In the genomic region with DNA sequence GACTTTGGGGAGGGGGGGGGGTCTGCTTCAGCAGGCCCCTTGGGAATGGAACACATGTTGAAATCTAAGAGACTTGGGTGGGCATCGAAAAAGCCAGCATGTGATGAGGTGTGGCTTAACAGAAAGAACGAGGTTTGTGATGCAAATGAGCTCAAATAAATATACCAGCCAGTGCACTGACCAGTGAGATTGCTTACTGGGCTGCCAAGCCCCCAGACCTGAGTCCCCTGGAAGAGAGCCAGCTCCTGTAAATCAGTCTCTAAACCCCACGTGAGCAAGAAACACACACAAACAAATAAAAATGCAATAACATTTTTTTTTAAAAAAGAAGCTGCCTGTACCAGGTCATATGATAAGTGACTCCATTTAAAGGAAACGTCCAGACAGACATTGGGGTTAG, we compare ENCODE assay signal across 13 mouse cellular contexts. TPM values are rescaled to one million over a fixed set of nuclear protein-coding genes. Genes with fewer than 3 reads are reported as not detected.
DNase-seq lines count a peak whose midpoint lies in the region; ATAC-seq lines count a peak whose summit lies in the region.
"Had no signal": no experiment of that assay in that cellular context is flagged by ENCODE, and none has a peak within 500 bp of the region (broad histone marks: within the 10 kb centered on the region; RNA-seq: fewer than 3 reads in every experiment).

No protein-coding gene starts in this region.

- H3K4me2 ChIP-seq in heart, embryonic 15.5 days, result no peak overlapping the region
- no peak overlapping the region; the same call in 1 of the 2 replicates for H3K4me2 ChIP-seq in lung, embryonic 16.5 days (ENCODE audit: low read depth, low read length)
- no peak overlapping the region for H3K4me2 ChIP-seq in kidney, embryonic 15.5 days
- no peak overlapping the region for H3K4me2 ChIP-seq in stomach, embryonic 16.5 days (ENCODE audit: low read depth, low read length)
- H3K4me2 ChIP-seq: midbrain, embryonic 12.5 days; neural tube, embryonic 12.5 days had no signal

- peaks cover 44% of the 10 kb centered on the region for H3K4me1 ChIP-seq in heart, embryonic 15.5 days (replicated peaks)
- H3K4me1 ChIP-seq in lung, embryonic 16.5 days (replicated peaks; ENCODE audit: control insufficient read depth, insufficient read depth, low read length), result peaks cover 38% of the 10 kb centered on the region
- peaks cover 69% of the 10 kb centered on the region for H3K4me1 ChIP-seq in kidney, embryonic 15.5 days
- H3K4me1 ChIP-seq in stomach, embryonic 16.5 days (ENCODE audit: control insufficient read depth, insufficient read depth, low read length), result peaks cover 67% of the 10 kb centered on the region
- H3K4me1 ChIP-seq in midbrain, embryonic 10.5 days, result peaks cover 51% of the 10 kb centered on the region

- no peaks in the 10 kb centered on the region for H3K27me3 ChIP-seq in heart, embryonic 15.5 days
- H3K27me3 ChIP-seq in lung, embryonic 16.5 days (ENCODE audit: control insufficient read depth, insufficient read depth, low read depth, low read length), result no peaks in the 10 kb centered on the region
- H3K27me3 ChIP-seq in kidney, embryonic 15.5 days, result 0 out of 2 replicates have a peak, but pooled peaks cover 4% of the 10 kb centered on the region
- no peaks in the 10 kb centered on the region for H3K27me3 ChIP-seq in stomach, embryonic 16.5 days (ENCODE audit: control insufficient read depth, insufficient read depth, low read length)
- peaks cover 50% of the 10 kb centered on the region for H3K27me3 ChIP-seq in midbrain, embryonic 10.5 days (ENCODE audit: low read depth, poor library complexity, severe bottlenecking)
- H3K27me3 ChIP-seq: neural tube, embryonic 12.5 days had no signal

- H3K27ac ChIP-seq in heart, embryonic 15.5 days, result peak overlapping the region; percentile 37
- H3K27ac ChIP-seq in lung, embryonic 16.5 days (ENCODE audit: low read length), result peak overlapping the region; percentile 85
- H3K27ac ChIP-seq in kidney, embryonic 15.5 days, result peak overlapping the region; percentile 67; the same call in 1 of the 2 replicates
- peak overlapping the region; percentile 84 for H3K27ac ChIP-seq in stomach, embryonic 16.5 days (ENCODE audit: low read length)
- no peak overlapping the region for H3K27ac ChIP-seq in midbrain, embryonic 10.5 days (replicated peaks)
- H3K27ac ChIP-seq: left cerebral cortex, adult 2 months; midbrain, embryonic 12.5 days; neural tube, embryonic 12.5 days had no signal

- DNase-seq in heart, adult 11 months, result no peak
- no peak for DNase-seq in lung, adult 18-20 months
- no peak for DNase-seq in thymus, postnatal 25 days
- no peak for DNase-seq in midbrain, embryonic 10.5 days (ENCODE audit: low spot score)
- DNase-seq: cerebellum, adult 11-12 months had no signal

- no peak for ATAC-seq in heart, embryonic 15.5 days (replicated peaks; ENCODE audit: insufficient number of reproducible peaks, insufficient read depth, low FRiP score, low read depth)
- no peak for ATAC-seq in lung, embryonic 16.5 days (ENCODE audit: low read depth)
- no peak for ATAC-seq in kidney, embryonic 15.5 days (replicated peaks; ENCODE audit: low FRiP score)
- no peak for ATAC-seq in stomach, embryonic 16.5 days (ENCODE audit: insufficient read depth, low FRiP score)

- no peak overlapping the region for H3K4me3 ChIP-seq in heart, embryonic 15.5 days
- H3K4me3 ChIP-seq in lung, embryonic 16.5 days (ENCODE audit: low read length), result no peak overlapping the region
- no peak overlapping the region for H3K4me3 ChIP-seq in kidney, embryonic 15.5 days (replicated peaks)
- H3K4me3 ChIP-seq in stomach, embryonic 16.5 days (replicated peaks; ENCODE audit: low read length), result no peak overlapping the region
- no peak overlapping the region for H3K4me3 ChIP-seq in midbrain, embryonic 10.5 days
- H3K4me3 ChIP-seq: left cerebral cortex, adult 2 months; liver, embryonic 15.5 days; midbrain, embryonic 12.5 days; neural tube, embryonic 12.5 days had no signal

- no peaks in the 10 kb centered on the region for H3K36me3 ChIP-seq in heart, embryonic 15.5 days
- H3K36me3 ChIP-seq in lung, embryonic 16.5 days (ENCODE audit: control insufficient read depth, insufficient read depth, low read length), result no peaks in the 10 kb centered on the region
- H3K36me3 ChIP-seq in kidney, embryonic 15.5 days, result no peaks in the 10 kb centered on the region
- no peaks in the 10 kb centered on the region for H3K36me3 ChIP-seq in stomach, embryonic 16.5 days (ENCODE audit: control insufficient read depth, insufficient read depth, low read length)
- no peaks in the 10 kb centered on the region for H3K36me3 ChIP-seq in midbrain, embryonic 10.5 days
- H3K36me3 ChIP-seq: liver, embryonic 15.5 days; midbrain, embryonic 12.5 days; neural tube, embryonic 12.5 days had no signal

- no peak overlapping the region for H3K9ac ChIP-seq in heart, embryonic 15.5 days
- H3K9ac ChIP-seq in lung, embryonic 16.5 days (ENCODE audit: low read length), result no peak overlapping the region
- H3K9ac ChIP-seq in kidney, embryonic 15.5 days, result no peak overlapping the region
- 0 out of 2 replicates have a peak overlapping the region, but pooled peaks have one; percentile 14 for H3K9ac ChIP-seq in stomach, embryonic 16.5 days (ENCODE audit: low read length)
- H3K9ac ChIP-seq: liver, embryonic 15.5 days; midbrain, embryonic 12.5 days; neural tube, embryonic 12.5 days had no signal

- H3K9me3 ChIP-seq in heart, embryonic 15.5 days (replicated peaks), result no peaks in the 10 kb centered on the region
- no peaks in the 10 kb centered on the region for H3K9me3 ChIP-seq in lung, embryonic 16.5 days (ENCODE audit: control insufficient read depth, low read length)
- no peaks in the 10 kb centered on the region for H3K9me3 ChIP-seq in kidney, embryonic 15.5 days (replicated peaks)
- H3K9me3 ChIP-seq in stomach, embryonic 16.5 days (replicated peaks; ENCODE audit: control insufficient read depth, low read length), result no peaks in the 10 kb centered on the region
- H3K9me3 ChIP-seq in midbrain, embryonic 10.5 days (replicated peaks), result no peaks in the 10 kb centered on the region
- H3K9me3 ChIP-seq: liver, embryonic 15.5 days; midbrain, embryonic 12.5 days; neural tube, embryonic 12.5 days had no signal

- 60% methylated on average over 4 of the region's 4 CpGs for WGBS in heart, embryonic 15.5 days
- WGBS in lung, embryonic 16.5 days, result 52% methylated on average over 4 of the region's 4 CpGs
- 42% methylated on average over 4 of the region's 4 CpGs for WGBS in kidney, embryonic 15.5 days
- WGBS in stomach, embryonic 16.5 days, result 47% methylated on average over 4 of the region's 4 CpGs
- WGBS in midbrain, embryonic 10.5 days, result 72% methylated on average over 4 of the region's 4 CpGs

RNA-seq across cellular contexts. Expression of a gene that starts 17.5 kb away (rescaled TPM):
- 36.7 and 40.7 TPM in 2 replicates for polyA plus RNA-seq in heart, embryonic 15.5 days (2015; fragmentation: Nextera tagmentation; extraction: Ambion mirVana)
- polyA plus RNA-seq in lung, embryonic 16.5 days (2015; fragmentation: Nextera tagmentation; extraction: Ambion mirVana), result 25.7 and 26.0 TPM in 2 replicates
- polyA plus RNA-seq in kidney, embryonic 15.5 days (2015; fragmentation: Nextera tagmentation; extraction: Ambion mirVana), result 29.1 and 29.5 TPM in 2 replicates
- 79.2 and 87.9 TPM in 2 replicates for polyA plus RNA-seq in stomach, embryonic 16.5 days (2015; fragmentation: Nextera tagmentation; extraction: Ambion mirVana)
- polyA plus RNA-seq in midbrain, embryonic 10.5 days (2016; fragmentation: Nextera tagmentation; extraction: Ambion mirVana), result 13.3 and 13.6 TPM in 2 replicates

RNA-seq across cellular contexts. Expression of a gene that starts 51.7 kb away (rescaled TPM):
- polyA plus RNA-seq in heart, embryonic 15.5 days (2015; fragmentation: Nextera tagmentation; extraction: Ambion mirVana), result 2.7 and 2.8 TPM in 2 replicates
- 3.2 and 3.3 TPM in 2 replicates for polyA plus RNA-seq in lung, embryonic 16.5 days (2015; fragmentation: Nextera tagmentation; extraction: Ambion mirVana)
- polyA plus RNA-seq in kidney, embryonic 15.5 days (2015; fragmentation: Nextera tagmentation; extraction: Ambion mirVana), result 0.87 and 1.4 TPM in 2 replicates
- polyA plus RNA-seq in stomach, embryonic 16.5 days (2015; fragmentation: Nextera tagmentation; extraction: Ambion mirVana), result 5.3 and 5.8 TPM in 2 replicates
- polyA plus RNA-seq in midbrain, embryonic 10.5 days (2016; fragmentation: Nextera tagmentation; extraction: Ambion mirVana), result 1.6 and 1.9 TPM in 2 replicates
